Mouse (Mus musculus): Measurements from ENCODE around the gene Tars2.
"Not testable (repeated sequence)": the region's sequence is repeated elsewhere in the genome, so short reads cannot be mapped to it uniquely, and the experiment has no call there.

Tars2 gene

DNA sequence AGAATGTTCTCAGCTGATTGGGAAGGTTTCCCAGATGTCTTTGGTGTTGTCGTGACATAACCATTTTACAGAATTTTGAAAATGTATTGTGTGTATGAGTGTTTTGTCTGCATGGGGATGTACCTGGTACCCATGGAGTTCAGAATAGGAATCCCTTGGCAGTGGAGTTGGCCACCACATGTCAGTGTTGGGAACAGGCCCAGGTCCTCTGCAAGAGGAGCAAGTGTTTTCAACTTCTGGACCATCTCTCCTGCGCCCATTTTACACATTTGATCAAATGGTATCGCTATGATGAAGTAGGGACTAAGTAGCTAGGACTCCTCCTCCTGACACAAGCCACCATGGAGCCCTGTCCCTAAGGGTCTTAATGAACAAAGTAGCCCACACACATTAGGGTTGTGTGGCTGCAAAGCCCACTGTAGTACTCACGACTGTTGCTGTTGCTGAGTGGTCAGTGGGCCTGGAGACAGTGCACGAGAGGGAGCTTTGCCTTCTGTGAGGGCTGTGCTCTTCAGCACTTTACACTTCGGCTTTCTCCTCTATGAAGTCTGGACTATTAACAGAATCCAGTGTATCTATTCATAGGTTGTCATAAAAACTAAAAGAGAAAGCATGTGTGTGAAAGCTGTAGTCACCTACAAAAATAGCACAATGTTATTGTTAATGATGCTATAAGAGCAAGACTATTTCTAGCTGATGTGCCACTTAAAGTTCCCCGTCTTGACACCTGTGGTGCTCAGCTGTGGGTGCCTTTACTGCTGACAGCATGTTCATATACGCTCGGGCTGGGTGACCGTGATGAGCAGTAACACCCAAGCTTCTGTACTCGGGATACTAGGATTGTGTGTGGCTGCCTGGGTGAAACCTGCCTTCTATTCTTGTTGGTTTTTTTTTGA is 65.0 kb downstream of the Tars2 start:
- no peak for DNase-seq (ENCODE audit: low read depth)

DNA sequence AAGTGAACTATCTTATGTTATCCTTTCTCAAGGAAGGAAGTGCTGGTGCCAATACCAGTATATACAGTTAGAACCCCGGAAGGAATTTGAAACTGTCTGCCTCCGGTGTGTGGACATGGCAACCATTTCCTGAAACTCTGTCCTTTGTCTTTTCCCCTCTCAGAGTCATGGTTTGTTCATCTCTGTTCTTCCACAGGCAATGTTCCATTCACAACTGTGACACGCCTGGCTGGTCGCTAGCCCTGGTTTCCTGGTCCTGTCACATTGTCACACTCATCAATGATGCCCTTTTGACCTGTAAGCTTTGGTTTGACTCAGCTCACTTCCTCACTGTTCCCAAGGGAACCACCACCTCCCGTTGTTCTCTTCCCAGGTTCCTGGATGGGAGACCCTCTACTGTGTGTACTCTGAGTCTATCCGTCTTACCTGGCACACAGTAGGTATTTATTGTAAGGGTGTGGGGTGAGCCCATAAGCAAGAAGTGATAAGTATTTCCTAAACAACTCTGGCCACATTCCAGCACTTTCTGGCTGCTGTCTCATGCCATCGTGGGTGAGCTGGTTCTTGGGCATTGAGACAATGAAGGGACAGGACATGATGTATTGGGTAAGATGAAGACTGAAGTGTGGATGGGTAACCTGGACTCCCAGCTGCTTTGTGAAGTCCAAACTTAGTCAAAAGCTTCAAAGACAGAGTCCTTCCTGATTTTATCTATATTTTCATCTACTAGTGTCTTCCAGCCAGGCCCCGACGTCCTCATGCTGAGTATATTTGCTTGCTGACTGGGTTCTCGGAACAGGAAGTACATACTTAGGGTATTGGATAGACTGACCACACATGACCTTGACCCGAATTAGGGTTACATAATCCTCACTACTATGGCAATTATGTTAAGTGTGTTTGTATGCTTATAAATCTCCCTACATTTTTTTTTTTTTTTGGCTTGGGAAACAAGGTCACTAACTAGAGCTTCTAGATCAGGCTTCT is 65.9 kb downstream of the Tars2 start:
- DNase-seq (ENCODE audit: low read depth) = no peak

DNA sequence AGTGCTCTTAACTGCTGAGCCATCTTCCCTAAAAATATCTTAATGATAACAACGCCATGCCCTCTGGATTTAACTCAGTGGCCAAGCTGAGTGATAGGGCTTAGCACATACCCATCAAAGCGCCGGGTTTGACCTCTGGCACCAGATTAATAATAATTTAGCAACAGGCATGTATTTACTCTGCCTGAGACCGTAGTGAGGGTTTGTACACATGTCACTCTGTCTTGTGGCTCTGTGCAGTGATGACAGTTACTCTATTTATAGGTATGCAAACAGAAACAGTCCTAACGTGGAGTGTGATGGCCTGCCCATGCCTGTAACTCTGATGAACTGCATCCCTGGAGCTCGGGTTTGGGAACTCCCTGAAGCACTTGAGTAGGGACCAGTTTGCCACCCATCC is 67.3 kb downstream of the Tars2 start:
- no peak for DNase-seq (ENCODE audit: low read depth)

DNA sequence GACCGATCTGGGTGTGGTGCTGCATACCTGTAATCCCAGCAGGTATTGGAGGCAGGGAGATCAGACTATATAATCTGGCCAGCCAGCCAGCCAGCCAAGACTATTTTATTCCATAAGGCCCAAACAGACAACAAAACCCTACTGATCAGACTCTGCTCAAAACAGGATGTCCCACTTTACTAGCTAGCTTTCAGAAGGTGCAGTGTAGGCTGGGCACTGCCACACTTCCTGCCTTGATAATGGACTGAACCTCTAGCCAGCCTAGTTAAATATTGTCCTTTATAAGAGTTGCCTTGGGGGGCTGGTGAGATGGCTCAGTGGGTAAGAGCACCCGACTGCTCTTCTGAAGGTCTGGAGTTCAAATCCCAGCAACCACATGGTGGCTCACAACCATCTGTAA is 69.5 kb downstream of the Tars2 start:
- DNase-seq (ENCODE audit: low read depth) = not testable (repeated sequence)
